In the genomic region with DNA sequence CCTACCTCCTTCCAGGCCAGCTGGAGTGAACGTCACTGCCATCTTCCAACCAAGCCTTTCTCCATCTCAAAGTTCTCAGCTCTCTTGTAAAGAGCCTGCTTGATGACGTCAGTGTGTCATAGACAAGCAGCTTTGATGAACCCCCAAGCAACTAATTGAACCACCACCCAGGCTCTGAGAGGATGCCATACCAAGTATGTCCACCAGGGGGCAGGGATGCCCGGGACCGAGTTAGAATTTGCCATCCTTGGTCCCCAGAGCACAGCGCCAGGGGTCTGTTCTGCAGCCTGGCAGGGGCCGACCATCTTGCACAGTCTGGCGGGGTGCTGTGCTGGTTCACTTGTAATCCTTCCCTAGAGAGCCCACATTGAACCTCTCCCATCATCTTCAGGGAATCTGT, we compare ENCODE assay signal across 9 mouse cellular contexts. TPM values are rescaled to one million over a fixed set of nuclear protein-coding genes. Genes with fewer than 3 reads are reported as not detected.
DNase-seq lines count a peak whose midpoint lies in the region; ATAC-seq lines count a peak whose summit lies in the region.
"Had no signal": no experiment of that assay in that cellular context is flagged by ENCODE, and none has a peak within 500 bp of the region (broad histone marks: within the 10 kb centered on the region; RNA-seq: fewer than 3 reads in every experiment).

No protein-coding gene starts in this region.

- DNase-seq in hindbrain, embryonic 11.5 days (ENCODE audit: low spot score) = peak; percentile 86
- peak; percentile 67 for DNase-seq in MN1 (ENCODE audit: low spot score)
- DNase-seq in cerebellum, adult 9-11 months = peak; percentile 44
- peak; percentile 54 for DNase-seq in gastrocnemius, adult 18-20 months (ENCODE audit: low spot score)
- peak; percentile 78 to 88 for DNase-seq in layer of hippocampus, postnatal 25 days (ENCODE audit: extremely low spot score in 1 of 2, low spot score in 1 of 2)
- DNase-seq in spleen, postnatal 14 days (ENCODE audit: low spot score in 2 of 2) = peak; percentile 41 to 68

- H3K36me3 ChIP-seq in hindbrain, embryonic 11.5 days (ENCODE audit: control insufficient read depth, insufficient read depth, low read length) = no peaks in the 10 kb centered on the region
- no peaks in the 10 kb centered on the region for H3K36me3 ChIP-seq in hindbrain, embryonic 12.5 days
- H3K36me3 ChIP-seq: limb, embryonic 12.5 days had no signal

- ATAC-seq in hindbrain, embryonic 11.5 days (ENCODE audit: low FRiP score) = no peak
- ATAC-seq in hindbrain, embryonic 12.5 days (ENCODE audit: low FRiP score) = no peak
- peak; percentile 70 for ATAC-seq in megakaryocyte-erythroid progenitor cell, adult 5-6 weeks (replicated peaks; ENCODE audit: low FRiP score, low TSS enrichment, poor library complexity, severe bottlenecking)

- no peak overlapping the region for H3K4me2 ChIP-seq in hindbrain, embryonic 11.5 days (replicated peaks; ENCODE audit: low read depth, low read length)
- H3K4me2 ChIP-seq in hindbrain, embryonic 12.5 days (replicated peaks) = no peak overlapping the region
- H3K4me2 ChIP-seq: limb, embryonic 12.5 days had no signal

- 0 out of 2 replicates have a peak, but pooled peaks cover 3% of the 10 kb centered on the region for H3K4me1 ChIP-seq in hindbrain, embryonic 11.5 days (replicated peaks; ENCODE audit: control insufficient read depth, insufficient read depth, low read length)
- H3K4me1 ChIP-seq in hindbrain, embryonic 12.5 days = peaks cover 26% of the 10 kb centered on the region

- no peak overlapping the region for H3K4me3 ChIP-seq in hindbrain, embryonic 11.5 days (ENCODE audit: low read depth, low read length)
- no peak overlapping the region for H3K4me3 ChIP-seq in hindbrain, embryonic 12.5 days
- H3K4me3 ChIP-seq: limb, embryonic 12.5 days had no signal

- no peak overlapping the region for H3K27ac ChIP-seq in hindbrain, embryonic 11.5 days (ENCODE audit: low read depth, low read length)
- no peak overlapping the region for H3K27ac ChIP-seq in hindbrain, embryonic 12.5 days
- H3K27ac ChIP-seq: limb, embryonic 12.5 days had no signal

- no peaks in the 10 kb centered on the region for H3K27me3 ChIP-seq in hindbrain, embryonic 11.5 days (ENCODE audit: control insufficient read depth, insufficient read depth, low read length)
- H3K27me3 ChIP-seq in hindbrain, embryonic 12.5 days = no peaks in the 10 kb centered on the region
- H3K27me3 ChIP-seq: limb, embryonic 12.5 days had no signal

- H3K9ac ChIP-seq in hindbrain, embryonic 11.5 days (ENCODE audit: low read depth, low read length) = no peak overlapping the region
- no peak overlapping the region for H3K9ac ChIP-seq in hindbrain, embryonic 12.5 days
- H3K9ac ChIP-seq: limb, embryonic 12.5 days had no signal

- H3K9me3 ChIP-seq in hindbrain, embryonic 11.5 days (ENCODE audit: control insufficient read depth, low read length) = no peaks in the 10 kb centered on the region
- no peaks in the 10 kb centered on the region for H3K9me3 ChIP-seq in hindbrain, embryonic 12.5 days (replicated peaks)
- H3K9me3 ChIP-seq: limb, embryonic 12.5 days had no signal

- WGBS in hindbrain, embryonic 11.5 days = 7% methylated on average over 7 of the region's 7 CpGs
- 11% methylated on average over 7 of the region's 7 CpGs for WGBS in hindbrain, embryonic 12.5 days

RNA-seq across cellular contexts. Expression of a gene that starts 31.1 kb away (rescaled TPM):
- polyA plus RNA-seq in hindbrain, embryonic 11.5 days (2014; fragmentation: Nextera tagmentation; extraction: Ambion mirVana) = 7.1 and 7.5 TPM in 2 replicates
- 9.6 and 10.9 TPM in 2 replicates for polyA plus RNA-seq in hindbrain, embryonic 12.5 days (2016; fragmentation: Nextera tagmentation; extraction: Ambion mirVana)
- total RNA-seq in gastrocnemius, adult 18-20 months (2021) = 1 to 10 TPM; 1.0 to 2.4 TPM
- total RNA-seq in layer of hippocampus, postnatal 25 days (2021) = 1 to 10 TPM; 4.2 TPM
- total RNA-seq in megakaryocyte-erythroid progenitor cell, adult 5-6 weeks (2014; fragmentation: Nextera tagmentation) = 0.48 and 1.1 TPM in 2 replicates
- total RNA-seq in megakaryocyte-erythroid progenitor cell, adult 5-6 weeks (2017) = 1.6 and 3.8 TPM in 2 replicates
